Mouse (Mus musculus): ENCODE measurements around the gene Chchd6.

Gene Chchd6

DNA sequence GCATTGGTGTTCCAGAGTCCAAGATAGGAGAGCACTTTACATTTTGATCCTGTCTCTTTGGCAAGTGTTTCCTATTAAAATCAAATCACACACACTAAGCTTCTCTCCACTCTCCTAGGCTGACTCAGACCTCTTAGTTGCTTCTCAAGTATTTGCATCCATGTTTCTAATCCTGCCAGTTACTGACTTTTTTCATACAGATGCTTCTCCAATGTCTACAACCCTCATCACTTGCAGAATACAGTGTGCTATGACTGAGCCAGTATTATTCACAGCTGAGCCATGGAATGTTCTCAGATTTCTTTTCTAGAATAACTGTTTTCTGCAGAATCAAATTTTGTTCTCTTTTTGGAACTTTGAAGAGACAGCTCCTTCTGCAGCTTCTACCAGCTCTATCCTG, 85.3 kb downstream of the Chchd6 start:
- peak; percentile 74 for DNase-seq (ENCODE audit: low read depth)

- peak; percentile 34 for DNase-seq (ENCODE audit: low read depth)
Measured at GRCm38 (mm10) chr6:89508725-89509124, 86.7 kb downstream of the Chchd6 start.

DNA sequence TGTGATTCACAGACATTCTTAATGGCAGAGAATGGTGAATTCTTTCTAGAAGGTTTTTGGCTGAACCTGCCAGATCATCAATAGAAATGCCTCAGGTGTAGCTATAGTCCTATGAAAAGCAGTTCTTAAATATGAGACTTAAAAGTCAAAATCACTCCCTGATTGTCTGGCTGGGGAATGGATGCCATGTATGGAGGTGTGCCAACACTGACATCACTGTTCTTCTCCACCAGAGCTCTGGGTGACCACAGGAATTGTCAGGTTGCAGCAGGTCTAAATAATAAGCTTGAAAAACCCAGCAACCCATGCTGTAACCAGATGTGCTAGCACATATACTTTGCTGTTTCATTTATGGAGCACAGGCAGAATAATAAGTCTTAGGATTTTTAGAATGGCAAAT, 87.2 kb downstream of the Chchd6 start:
- peak; percentile 82 for DNase-seq (ENCODE audit: low read depth)

GRCm38 (mm10) chr6:89499961-89500360, 95.5 kb downstream of the Chchd6 start:
- no peak for DNase-seq (ENCODE audit: low read depth)

DNA sequence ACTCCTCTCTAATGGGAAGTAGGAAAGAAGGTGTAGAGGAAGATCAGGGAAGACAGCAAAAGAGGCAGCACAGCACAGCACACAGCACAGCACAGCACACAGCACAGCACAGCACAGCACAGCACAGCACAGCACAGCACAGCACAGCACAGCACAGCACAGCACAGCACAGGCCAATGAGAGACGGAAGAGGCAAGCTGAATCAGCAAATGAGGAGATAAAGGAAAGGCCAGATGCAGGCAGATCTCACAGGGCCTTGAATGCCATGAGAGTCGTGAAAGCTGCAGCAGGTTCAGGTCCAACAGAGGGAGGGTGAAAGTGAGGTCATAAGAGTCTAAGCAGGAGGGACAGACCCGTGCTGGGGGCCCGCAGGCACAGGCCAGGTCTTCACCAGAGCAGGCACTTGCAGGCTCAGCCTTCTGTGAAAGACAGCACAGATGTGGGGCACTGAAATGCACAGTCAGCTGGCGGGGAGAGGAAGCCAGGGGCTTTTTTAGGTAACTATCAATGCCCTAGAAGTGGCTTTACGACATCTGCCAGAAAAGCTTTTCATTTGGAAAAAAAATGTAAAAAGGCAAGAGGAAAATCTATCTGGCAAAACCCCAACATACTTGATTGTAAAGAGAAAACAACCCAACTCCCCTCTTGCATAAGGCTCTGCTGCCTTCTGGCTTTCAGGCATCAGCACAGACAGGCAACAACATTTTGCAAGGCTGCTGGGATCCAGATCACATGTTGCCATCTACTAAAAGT, 96.5 kb downstream of the Chchd6 start:
- DNase-seq (ENCODE audit: low read depth), result peak; percentile 85

DNA sequence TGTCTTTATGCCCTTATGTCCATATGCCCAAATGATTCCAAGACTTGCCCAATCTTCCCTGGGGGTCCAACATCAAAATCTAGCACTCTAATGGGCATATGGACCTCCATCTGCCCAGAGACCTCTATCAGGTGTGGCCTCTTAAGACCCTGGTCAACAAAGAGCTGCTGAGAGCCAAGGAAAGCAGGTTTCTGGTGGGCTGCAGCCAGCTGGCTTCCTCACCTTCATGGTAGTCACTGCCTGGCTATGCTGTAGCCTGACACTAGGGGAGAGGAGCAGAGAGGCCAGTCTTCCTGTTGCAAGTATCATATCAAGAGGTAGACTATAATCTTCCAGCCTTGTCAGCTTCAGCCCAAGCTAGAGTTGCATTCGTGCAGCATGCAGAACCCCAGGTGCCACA, 98.5 kb downstream of the Chchd6 start:
- no peak for DNase-seq (ENCODE audit: low read depth)

- DNase-seq (ENCODE audit: low read depth), result no peak
Measured at GRCm38 (mm10) chr6:89492368-89492767, 103.1 kb downstream of the Chchd6 start.

DNA sequence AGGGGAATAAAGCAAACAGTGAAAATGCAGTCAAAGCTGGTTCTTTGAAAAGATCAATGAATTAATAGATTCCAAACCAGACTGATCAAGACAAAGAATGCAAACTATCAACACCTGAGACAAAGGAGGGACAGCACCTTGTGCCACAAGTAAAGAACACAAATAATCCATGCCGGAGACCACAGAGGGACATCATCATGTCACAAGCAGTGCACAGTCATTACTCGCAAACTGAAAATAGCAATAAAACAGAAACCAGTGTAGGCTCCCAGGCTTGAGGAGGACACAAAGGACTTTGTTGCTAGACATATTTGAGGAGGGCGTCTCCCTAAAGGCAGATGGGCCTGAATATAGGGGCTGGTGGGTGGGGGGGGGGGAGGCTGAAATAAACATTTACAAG, 105.1 kb downstream of the Chchd6 start:
- DNase-seq (ENCODE audit: low read depth), result no peak

- no peak for DNase-seq (ENCODE audit: low read depth)
Measured at GRCm38 (mm10) chr6:89489533-89489932, 105.9 kb downstream of the Chchd6 start.

- DNase-seq (ENCODE audit: low read depth), result no peak
Measured at GRCm38 (mm10) chr6:89486055-89486454, 109.4 kb downstream of the Chchd6 start.

DNA sequence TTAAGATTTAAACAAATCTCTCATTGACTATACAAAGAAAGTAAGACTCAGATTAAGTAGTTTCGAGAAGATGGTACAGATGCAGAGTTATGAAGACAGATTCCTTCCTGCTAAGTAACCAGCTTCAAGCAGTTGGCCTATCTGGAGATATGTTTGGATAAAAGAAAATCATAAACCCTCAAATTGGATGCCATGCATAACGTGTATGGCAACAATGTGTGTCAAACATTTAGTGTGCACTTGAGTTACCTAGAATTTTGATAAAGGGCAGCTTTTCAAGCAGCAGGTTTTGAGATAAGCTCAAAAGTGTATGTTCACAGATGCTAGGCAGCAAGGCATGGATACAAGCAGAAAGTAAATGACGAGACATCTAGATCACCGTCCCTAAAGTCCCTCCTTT, 114.3 kb downstream of the Chchd6 start:
- DNase-seq (ENCODE audit: low read depth), result no peak

GRCm38 (mm10) chr6:89467908-89468307, 127.5 kb downstream of the Chchd6 start:
- DNase-seq (ENCODE audit: low read depth), result no peak

- no peak for DNase-seq (ENCODE audit: low read depth)
Measured at GRCm38 (mm10) chr6:89467290-89467689, 128.2 kb downstream of the Chchd6 start.

- DNase-seq (ENCODE audit: low read depth), result peak; percentile 67
Measured at GRCm38 (mm10) chr6:89466875-89467274, 128.6 kb downstream of the Chchd6 start.

- DNase-seq (ENCODE audit: low read depth), result no peak
Measured at GRCm38 (mm10) chr6:89466053-89466708, 129.3 kb downstream of the Chchd6 start.

GRCm38 (mm10) chr6:89462223-89462760, 133.2 kb downstream of the Chchd6 start:
- peak; percentile 72 for DNase-seq (ENCODE audit: low read depth)

- DNase-seq (ENCODE audit: low read depth), result peak; percentile 79
Measured at GRCm38 (mm10) chr6:89461250-89462222, 133.9 kb downstream of the Chchd6 start.

- DNase-seq (ENCODE audit: low read depth), result no peak
Measured at GRCm38 (mm10) chr6:89459634-89460033, 135.8 kb downstream of the Chchd6 start.

DNA sequence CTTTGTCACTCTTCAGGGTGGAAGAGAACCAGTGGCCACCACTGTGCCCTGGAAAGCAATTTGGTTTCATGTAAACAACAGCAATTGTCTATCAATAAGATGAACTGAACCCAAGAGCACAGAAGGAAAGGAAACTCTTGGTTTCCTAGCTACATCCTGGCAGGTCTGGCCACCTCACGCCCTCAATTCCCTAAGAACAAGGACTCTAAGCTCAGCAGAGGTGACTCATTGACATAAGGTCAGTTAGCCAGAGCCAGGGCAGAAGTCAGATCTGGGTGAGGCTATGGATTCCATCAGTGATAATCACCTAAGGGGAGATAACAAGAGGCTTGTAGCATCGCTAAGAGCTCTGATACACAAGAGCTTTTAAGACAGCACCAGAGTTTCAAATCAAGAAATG, 137.9 kb downstream of the Chchd6 start:
- no peak for DNase-seq (ENCODE audit: low read depth)

- peak; percentile 72 for DNase-seq (ENCODE audit: low read depth)
Measured at GRCm38 (mm10) chr6:89456409-89456961, 139.0 kb downstream of the Chchd6 start.

- no peak for DNase-seq (ENCODE audit: low read depth)
Measured at GRCm38 (mm10) chr6:89455523-89456000, 139.9 kb downstream of the Chchd6 start.

DNA sequence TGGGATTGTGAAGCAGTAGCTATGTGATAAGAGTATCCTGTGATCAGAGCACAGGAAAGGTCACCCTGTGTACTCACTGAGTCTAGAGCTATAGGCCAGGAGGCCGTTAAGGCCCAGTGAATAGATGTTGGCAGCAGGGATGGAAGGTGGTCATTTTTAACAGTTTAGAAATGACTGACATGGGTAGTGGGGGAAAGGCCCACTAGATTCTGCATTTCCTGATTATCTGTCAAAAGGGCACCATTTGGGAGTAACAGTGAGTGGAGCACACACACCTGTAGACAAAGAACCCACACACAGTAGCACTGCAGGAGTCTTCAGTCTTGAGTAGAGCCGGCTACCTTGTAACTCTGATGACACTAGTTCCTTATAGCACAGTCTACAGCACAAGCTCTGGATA, 141.0 kb downstream of the Chchd6 start:
- DNase-seq (ENCODE audit: low read depth), result no peak

Measured in NIH3T3 (cell line).